Mouse (Mus musculus): ENCODE measurements around the gene Wscd2. TPM values are rescaled to one million over a fixed set of nuclear protein-coding genes. Genes with fewer than 3 reads are reported as not detected.

Gene Wscd2
- polyA plus RNA-seq, 1 experiment from 2014 or later: 13.7 TPM

DNA sequence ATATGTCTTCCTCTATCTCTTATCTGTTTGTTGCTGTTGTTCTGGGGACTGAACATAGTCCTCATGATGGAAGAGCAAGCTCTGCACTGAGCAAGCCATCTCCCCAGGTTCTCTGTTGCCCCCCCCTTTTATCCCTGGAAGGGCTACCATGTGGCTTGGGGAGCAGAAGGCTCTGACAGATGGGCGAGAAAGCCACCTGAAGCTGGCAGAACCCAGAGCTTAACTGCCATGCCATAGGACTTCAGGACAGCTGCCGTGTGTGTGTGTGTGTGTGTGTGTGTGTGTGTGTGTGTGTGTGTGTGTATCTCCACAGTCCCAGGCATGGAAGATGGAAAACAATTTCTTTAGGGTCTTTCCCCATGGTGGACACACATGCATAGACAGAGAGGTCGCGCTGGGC lies 128.6 kb downstream of the Wscd2 start:
- H3K9me3 ChIP-seq (ENCODE audit: control insufficient read depth, low read length): no peaks in the 10 kb centered on the region
- 94% methylated on average over 4 of the region's 4 CpGs for WGBS
- H3K4me1 ChIP-seq (replicated peaks; ENCODE audit: control insufficient read depth, insufficient read depth, low read length): 0 out of 2 replicates have a peak, but pooled peaks cover 6% of the 10 kb centered on the region
- H3K4me3 ChIP-seq (replicated peaks; ENCODE audit: low read length): no peak overlapping the region
- no peak for ATAC-seq (ENCODE audit: low FRiP score)
- no peak overlapping the region for H3K27ac ChIP-seq
- no peaks in the 10 kb centered on the region for H3K36me3 ChIP-seq (replicated peaks; ENCODE audit: control insufficient read depth, insufficient read depth)
- H3K9ac ChIP-seq: no peak overlapping the region
- H3K4me2 ChIP-seq (replicated peaks): no peak overlapping the region
- no peak for DNase-seq (ENCODE audit: low spot score)
- H3K27me3 ChIP-seq (ENCODE audit: control insufficient read depth, insufficient read depth, low read length): no peaks in the 10 kb centered on the region

DNA sequence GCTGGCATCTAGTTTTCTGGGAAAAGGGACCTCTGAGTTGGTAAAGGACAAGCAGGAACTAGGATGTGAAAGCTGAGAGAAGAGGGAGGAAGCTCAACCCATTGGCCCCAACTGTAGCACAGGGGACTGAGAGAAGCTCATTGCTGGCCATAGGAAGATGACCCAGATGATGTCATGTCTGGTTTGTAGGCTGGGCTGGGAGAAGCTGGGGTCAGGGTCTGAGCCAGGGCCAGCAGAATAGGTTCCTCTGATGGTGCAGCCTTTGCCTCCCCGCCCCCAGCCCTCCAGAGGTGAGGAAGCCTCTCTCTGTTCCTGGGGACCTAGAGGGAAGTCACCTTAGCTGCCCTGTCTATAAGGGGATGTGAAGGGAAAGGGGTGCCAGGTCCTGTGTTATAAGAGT lies 129.0 kb downstream of the Wscd2 start:
- no peaks in the 10 kb centered on the region for H3K9me3 ChIP-seq (ENCODE audit: control insufficient read depth, low read length)
- no peaks in the 10 kb centered on the region for H3K27me3 ChIP-seq (ENCODE audit: control insufficient read depth, insufficient read depth, low read length)
- no peak overlapping the region for H3K9ac ChIP-seq
- H3K4me1 ChIP-seq (replicated peaks; ENCODE audit: control insufficient read depth, insufficient read depth, low read length): 0 out of 2 replicates have a peak, but pooled peaks cover 6% of the 10 kb centered on the region
- H3K4me2 ChIP-seq (replicated peaks): no peak overlapping the region
- no peak for DNase-seq (ENCODE audit: low spot score)
- no peak for ATAC-seq (ENCODE audit: low FRiP score)
- H3K36me3 ChIP-seq (replicated peaks; ENCODE audit: control insufficient read depth, insufficient read depth): no peaks in the 10 kb centered on the region
- H3K27ac ChIP-seq: no peak overlapping the region
- no peak overlapping the region for H3K4me3 ChIP-seq (replicated peaks; ENCODE audit: low read length)
- WGBS: 75% methylated on average over 1 of the region's 1 CpGs

DNA sequence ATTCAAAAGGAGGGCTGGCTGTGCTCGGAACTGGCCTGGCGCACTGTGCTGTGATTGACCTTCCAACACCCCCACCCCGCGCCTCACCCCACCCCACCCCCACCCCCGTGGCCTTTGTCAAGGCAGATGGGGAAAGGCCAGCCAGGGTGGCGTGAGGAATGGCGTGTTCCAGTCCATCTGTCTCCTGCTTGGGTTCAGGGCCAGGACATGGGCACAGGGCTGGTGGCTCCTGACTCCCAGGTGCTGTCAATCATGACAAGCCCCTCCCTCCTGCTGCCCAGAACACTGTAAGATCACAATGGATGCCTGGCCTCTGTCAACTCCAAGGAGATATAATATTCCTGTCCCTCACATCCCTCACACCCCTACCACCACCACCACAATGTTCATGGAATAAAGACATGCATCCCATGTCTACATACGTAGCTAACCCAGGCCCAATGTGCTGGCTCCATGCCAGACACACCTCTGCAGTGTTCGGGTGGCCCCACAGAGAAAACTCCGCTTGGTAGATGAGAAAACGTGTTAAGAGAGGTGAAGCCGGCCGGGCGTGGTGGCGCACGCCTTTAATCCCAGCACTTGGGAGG lies 130.1 kb downstream of the Wscd2 start:
- no peaks in the 10 kb centered on the region for H3K36me3 ChIP-seq (replicated peaks; ENCODE audit: control insufficient read depth, insufficient read depth)
- 0 out of 2 replicates have a peak, but pooled peaks cover 6% of the 10 kb centered on the region for H3K4me1 ChIP-seq (replicated peaks; ENCODE audit: control insufficient read depth, insufficient read depth, low read length)
- H3K4me3 ChIP-seq (replicated peaks; ENCODE audit: low read length): no peak overlapping the region
- no peak overlapping the region for H3K27ac ChIP-seq
- no peaks in the 10 kb centered on the region for H3K9me3 ChIP-seq (ENCODE audit: control insufficient read depth, low read length)
- DNase-seq (ENCODE audit: low spot score) (no peak), ATAC-seq (ENCODE audit: low FRiP score) (no peak)
- WGBS: 66% methylated on average over 16 of the region's 16 CpGs
- H3K27me3 ChIP-seq (ENCODE audit: control insufficient read depth, insufficient read depth, low read length): no peaks in the 10 kb centered on the region
- H3K4me2 ChIP-seq (replicated peaks): no peak overlapping the region
- no peak overlapping the region for H3K9ac ChIP-seq

DNA sequence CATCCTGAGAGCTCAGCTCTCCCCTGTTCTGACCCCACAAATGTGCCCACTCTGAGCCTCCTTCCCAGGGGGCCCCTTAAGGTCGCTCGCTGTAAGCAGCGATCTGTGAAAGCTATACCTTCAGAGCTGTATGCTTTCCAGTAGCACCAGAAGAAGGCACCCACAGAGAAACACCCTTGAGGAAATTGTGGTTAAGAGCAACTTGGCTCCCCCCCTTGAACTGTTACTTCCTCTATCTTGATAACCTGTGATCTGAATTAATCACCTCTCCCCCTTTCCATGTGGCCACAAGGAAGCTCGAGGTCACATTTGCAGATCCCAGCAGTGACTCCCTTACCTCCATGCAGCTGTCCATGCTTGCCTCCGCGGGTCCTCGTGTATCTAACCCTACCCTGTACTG lies 130.9 kb downstream of the Wscd2 start:
- Histone ChIP-seq H3K9ac (no peak overlapping the region), H3K27me3 (ENCODE audit: control insufficient read depth, insufficient read depth, low read length) (no peaks in the 10 kb centered on the region), H3K4me2 (replicated peaks) (no peak overlapping the region), H3K4me3 (replicated peaks; ENCODE audit: low read length) (no peak overlapping the region), H3K4me1 (replicated peaks; ENCODE audit: control insufficient read depth, insufficient read depth, low read length) (0 out of 2 replicates have a peak, but pooled peaks cover 6% of the 10 kb centered on the region), H3K27ac (no peak overlapping the region), H3K9me3 (ENCODE audit: control insufficient read depth, low read length) (no peaks in the 10 kb centered on the region), H3K36me3 (replicated peaks; ENCODE audit: control insufficient read depth, insufficient read depth) (no peaks in the 10 kb centered on the region)
- 84% methylated on average over 7 of the region's 7 CpGs for WGBS
- DNase-seq (ENCODE audit: low spot score) (no peak), ATAC-seq (ENCODE audit: low FRiP score) (no peak)

DNA sequence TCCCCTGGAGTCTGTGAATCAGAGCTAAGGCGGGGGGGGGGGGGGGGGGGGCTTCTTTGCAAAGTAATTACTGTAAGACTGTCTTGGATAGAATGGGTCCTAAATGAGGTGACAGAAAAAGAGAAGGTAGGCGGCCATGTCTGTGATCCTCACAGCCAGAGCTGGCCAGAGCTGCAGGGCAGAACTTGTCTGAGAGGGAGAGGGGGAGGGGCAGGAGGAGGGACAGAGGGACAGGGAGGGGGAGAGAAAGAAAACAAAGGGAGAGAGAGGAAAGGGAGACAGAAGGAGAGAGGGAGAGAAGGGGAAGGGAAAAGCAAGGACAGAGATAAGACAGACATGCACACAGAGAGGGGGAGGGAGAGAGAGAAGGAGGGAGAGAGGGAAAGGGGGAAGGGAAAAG lies 132.9 kb downstream of the Wscd2 start:
- H3K36me3 ChIP-seq (replicated peaks; ENCODE audit: control insufficient read depth, insufficient read depth): no peaks in the 10 kb centered on the region
- 0 out of 2 replicates have a peak, but pooled peaks cover 6% of the 10 kb centered on the region for H3K4me1 ChIP-seq (replicated peaks; ENCODE audit: control insufficient read depth, insufficient read depth, low read length)
- H3K9me3 ChIP-seq (ENCODE audit: control insufficient read depth, low read length): no peaks in the 10 kb centered on the region
- H3K4me2 ChIP-seq (replicated peaks): no peak overlapping the region
- no peak overlapping the region for H3K27ac ChIP-seq
- no peak overlapping the region for H3K4me3 ChIP-seq (replicated peaks; ENCODE audit: low read length)
- WGBS: 18% methylated on average over 2 of the region's 2 CpGs
- H3K27me3 ChIP-seq (ENCODE audit: control insufficient read depth, insufficient read depth, low read length): no peaks in the 10 kb centered on the region
- no peak overlapping the region for H3K9ac ChIP-seq
- ATAC-seq (ENCODE audit: low FRiP score) (no peak), DNase-seq (ENCODE audit: low spot score) (no peak)

DNA sequence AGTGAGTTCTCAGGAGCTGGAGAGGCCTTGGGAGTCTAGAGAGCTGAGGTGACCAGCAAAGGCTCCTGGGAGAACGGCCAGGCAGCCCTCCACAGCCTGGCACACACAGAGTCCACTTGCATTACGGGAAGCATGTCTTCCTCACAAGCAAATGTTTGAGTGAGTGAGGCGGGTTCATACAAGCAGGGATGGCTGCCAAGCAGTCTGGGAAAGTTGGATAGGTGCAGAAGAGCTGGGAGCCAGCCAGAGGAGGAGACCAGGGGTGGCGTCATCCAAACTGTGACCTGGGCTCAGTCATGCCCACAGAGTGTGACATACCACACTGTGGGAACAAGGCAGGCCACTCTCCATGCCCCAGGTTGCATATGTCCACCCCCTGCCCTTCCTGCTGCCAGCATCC lies 134.9 kb downstream of the Wscd2 start:
- ATAC-seq (ENCODE audit: low FRiP score): no peak
- Histone ChIP-seq H3K4me3 (replicated peaks; ENCODE audit: low read length) (no peak overlapping the region), H3K4me2 (replicated peaks) (no peak overlapping the region), H3K4me1 (replicated peaks; ENCODE audit: control insufficient read depth, insufficient read depth, low read length) (0 out of 2 replicates have a peak, but pooled peaks cover 6% of the 10 kb centered on the region), H3K27ac (no peak overlapping the region), H3K27me3 (ENCODE audit: control insufficient read depth, insufficient read depth, low read length) (no peaks in the 10 kb centered on the region), H3K36me3 (replicated peaks; ENCODE audit: control insufficient read depth, insufficient read depth) (no peaks in the 10 kb centered on the region), H3K9me3 (ENCODE audit: control insufficient read depth, low read length) (no peaks in the 10 kb centered on the region), H3K9ac (no peak overlapping the region)
- 87% methylated on average over 4 of the region's 4 CpGs for WGBS
- DNase-seq (ENCODE audit: low spot score): no peak

DNA sequence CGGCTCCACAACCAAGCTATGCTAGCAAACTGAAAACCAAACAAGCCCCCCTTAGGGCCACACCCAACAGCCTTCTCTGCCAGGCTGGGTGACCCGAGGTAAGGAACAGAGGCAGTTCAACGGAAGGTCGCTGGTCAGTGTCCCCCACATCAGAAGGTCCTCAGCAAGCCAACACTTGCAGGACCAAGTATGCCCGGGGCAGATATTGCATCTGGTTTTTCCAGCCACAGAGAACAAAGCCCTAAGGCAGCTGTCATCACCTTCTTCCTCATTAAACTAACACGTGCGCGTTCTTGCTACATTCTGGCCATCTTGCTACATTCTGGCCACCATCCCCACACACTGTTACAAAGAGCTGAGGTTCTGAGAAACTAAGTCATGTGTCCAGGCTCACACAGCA lies 136.2 kb downstream of the Wscd2 start:
- Histone ChIP-seq H3K36me3 (replicated peaks; ENCODE audit: control insufficient read depth, insufficient read depth) (no peaks in the 10 kb centered on the region), H3K9ac (no peak overlapping the region), H3K4me1 (replicated peaks; ENCODE audit: control insufficient read depth, insufficient read depth, low read length) (0 out of 2 replicates have a peak, but pooled peaks cover 6% of the 10 kb centered on the region), H3K27ac (no peak overlapping the region), H3K4me3 (replicated peaks; ENCODE audit: low read length) (no peak overlapping the region), H3K27me3 (ENCODE audit: control insufficient read depth, insufficient read depth, low read length) (no peaks in the 10 kb centered on the region), H3K9me3 (ENCODE audit: control insufficient read depth, low read length) (no peaks in the 10 kb centered on the region), H3K4me2 (replicated peaks) (no peak overlapping the region)
- DNase-seq (ENCODE audit: low spot score) (no peak), ATAC-seq (ENCODE audit: low FRiP score) (no peak)
- 90% methylated on average over 8 of the region's 8 CpGs for WGBS

DNA sequence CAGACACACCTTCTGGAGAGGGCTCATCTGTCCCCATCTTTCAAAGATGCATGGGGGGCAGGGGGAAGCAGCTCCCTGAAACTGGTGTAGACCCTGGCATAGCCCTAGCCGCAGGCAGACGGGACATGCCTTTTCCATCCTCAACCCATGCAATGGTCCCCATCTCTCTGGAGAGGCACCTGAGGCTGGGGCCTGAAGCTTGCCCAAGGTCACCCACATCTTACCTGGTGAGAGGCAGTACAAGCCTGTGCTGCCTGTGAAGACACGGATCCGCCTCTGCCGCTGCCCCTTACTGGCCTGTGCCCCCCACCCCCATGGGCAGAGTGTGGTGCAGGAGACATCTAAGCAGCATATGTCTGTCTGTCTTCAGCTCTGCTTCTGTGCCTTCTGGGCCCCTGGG lies 136.9 kb downstream of the Wscd2 start:
- Histone ChIP-seq H3K4me3 (replicated peaks; ENCODE audit: low read length) (no peak overlapping the region), H3K4me1 (replicated peaks; ENCODE audit: control insufficient read depth, insufficient read depth, low read length) (0 out of 2 replicates have a peak, but pooled peaks cover 6% of the 10 kb centered on the region), H3K27me3 (ENCODE audit: control insufficient read depth, insufficient read depth, low read length) (no peaks in the 10 kb centered on the region), H3K9me3 (ENCODE audit: control insufficient read depth, low read length) (no peaks in the 10 kb centered on the region), H3K4me2 (replicated peaks) (no peak overlapping the region), H3K9ac (no peak overlapping the region), H3K27ac (no peak overlapping the region), H3K36me3 (replicated peaks; ENCODE audit: control insufficient read depth, insufficient read depth) (no peaks in the 10 kb centered on the region)
- ATAC-seq (ENCODE audit: low FRiP score): no peak
- 91% methylated on average over 5 of the region's 5 CpGs for WGBS
- DNase-seq (ENCODE audit: low spot score): no peak

DNA sequence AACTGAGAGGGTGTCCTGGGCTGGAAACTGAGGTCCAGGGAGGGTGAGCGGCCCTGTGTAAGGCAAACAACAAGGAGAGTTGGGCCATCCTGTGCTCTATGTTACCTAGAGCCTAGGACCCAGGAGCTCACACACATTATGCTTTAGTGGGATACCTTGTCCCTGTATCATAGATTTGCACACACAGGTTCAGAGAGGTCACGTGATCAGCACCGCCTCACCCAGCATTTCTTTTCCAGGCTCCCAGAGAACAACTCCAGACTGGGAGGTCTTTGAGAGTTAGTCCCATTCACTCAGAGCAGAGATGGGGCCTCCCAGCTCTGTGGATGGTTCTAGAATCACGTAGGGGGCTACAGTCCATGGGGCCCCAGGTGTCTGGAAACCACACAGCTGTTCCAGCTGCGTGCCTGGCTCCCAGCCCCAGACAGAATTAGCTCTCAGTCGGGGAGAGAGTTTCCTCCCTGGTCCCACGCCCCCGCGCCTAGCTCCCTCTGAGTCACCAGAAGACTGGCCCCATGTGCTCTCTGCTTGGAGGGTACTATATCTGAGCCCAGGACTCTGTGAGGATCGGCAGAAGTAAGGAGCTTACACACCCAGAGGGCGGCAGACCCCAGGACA lies 137.8 kb downstream of the Wscd2 start:
- H3K27ac ChIP-seq: no peak overlapping the region
- no peak for DNase-seq (ENCODE audit: low spot score)
- H3K9ac ChIP-seq: no peak overlapping the region
- no peak for ATAC-seq (ENCODE audit: low FRiP score)
- H3K9me3 ChIP-seq (ENCODE audit: control insufficient read depth, low read length): no peaks in the 10 kb centered on the region
- no peaks in the 10 kb centered on the region for H3K27me3 ChIP-seq (ENCODE audit: control insufficient read depth, insufficient read depth, low read length)
- H3K4me2 ChIP-seq (replicated peaks): no peak overlapping the region
- 0 out of 2 replicates have a peak, but pooled peaks cover 6% of the 10 kb centered on the region for H3K4me1 ChIP-seq (replicated peaks; ENCODE audit: control insufficient read depth, insufficient read depth, low read length)
- 65% methylated on average over 11 of the region's 11 CpGs for WGBS
- H3K4me3 ChIP-seq (replicated peaks; ENCODE audit: low read length): no peak overlapping the region
- H3K36me3 ChIP-seq (replicated peaks; ENCODE audit: control insufficient read depth, insufficient read depth): no peaks in the 10 kb centered on the region

All from hindbrain, embryonic 14.5 days (tissue).